Mouse (Mus musculus): ENCODE data around the gene Pde4d.

- TF ChIP-seq CTCF (IDR thresholded peaks at IDR 0.05; ENCODE audit: borderline replicate concordance, insufficient read depth, low read depth, low read length) (no peak), POLR2A (IDR thresholded peaks at IDR 0.05; ENCODE audit: borderline replicate concordance, insufficient read depth, low read length) (no peak)
Measured at GRCm38 (mm10) chr13:108758331-108758730, 308.6 kb downstream of the Pde4d start.
